Mouse (Mus musculus): ENCODE measurements around the gene Mxra8. TPM values are rescaled to one million over a fixed set of nuclear protein-coding genes. Genes with fewer than 3 reads are reported as not detected.

Gene Mxra8
- polyA plus RNA-seq, 1 experiment from 2014 or later = 29.3 TPM

GRCm38 (mm10) chr4:155838187-155839153 is 1.0 kb upstream of the Mxra8 start:
- Histone ChIP-seq H3K9ac (no peak overlapping the region), H3K4me1 (replicated peaks) (peaks cover 36% of the 10 kb centered on the region), H3K4me2 (no peak overlapping the region), H3K9me3 (no peaks in the 10 kb centered on the region), H3K36me3 (peaks cover 5% of the 10 kb centered on the region), H3K27ac (replicated peaks) (0 out of 2 replicates have a peak overlapping the region, but pooled peaks have one; percentile 46), H3K27me3 (peaks cover 26% of the 10 kb centered on the region), H3K4me3 (no peak overlapping the region)
- 65% methylated on average over 8 of the region's 8 CpGs for WGBS
- ATAC-seq (ENCODE audit: low read depth) = no peak

GRCm38 (mm10) chr4:155840076-155841002 is 859 bp downstream of the Mxra8 start:
- ATAC-seq (ENCODE audit: low read depth) = peak; percentile 32; the same call in 1 of the 2 replicates
- H3K27ac ChIP-seq (replicated peaks) = peak overlapping the region; percentile 38; the same call in 1 of the 2 replicates
- 10% methylated on average over 8 of the region's 8 CpGs for WGBS

GRCm38 (mm10) chr4:155841003-155841454 is 1.5 kb downstream of the Mxra8 start:
- Histone ChIP-seq H3K4me1 (replicated peaks) (peaks cover 26% of the 10 kb centered on the region), H3K9ac (peak overlapping the region; percentile 64), H3K36me3 (peaks cover 3% of the 10 kb centered on the region; the same call in 1 of the 2 replicates), H3K27me3 (peaks cover 26% of the 10 kb centered on the region), H3K4me2 (peak overlapping the region; percentile 60), H3K27ac (replicated peaks) (no peak overlapping the region), H3K4me3 (peak overlapping the region; percentile 38), H3K9me3 (no peaks in the 10 kb centered on the region)
- WGBS = under 1% methylated on average over 32 of the region's 32 CpGs
- ATAC-seq (ENCODE audit: low read depth) = peak; percentile 23; the same call in 1 of the 2 replicates

More at GRCm38 (mm10) chr4:155840076-155841002, 859 bp downstream of the Mxra8 start:
- Histone ChIP-seq H3K4me1 (replicated peaks) (peaks cover 26% of the 10 kb centered on the region), H3K9me3 (no peaks in the 10 kb centered on the region), H3K9ac (peak overlapping the region; percentile 64), H3K4me3 (peak overlapping the region; percentile 38), H3K27me3 (peaks cover 26% of the 10 kb centered on the region), H3K36me3 (peaks cover 3% of the 10 kb centered on the region; the same call in 1 of the 2 replicates), H3K4me2 (peak overlapping the region; percentile 60)

GRCm38 (mm10) chr4:155841651-155842270 is 2.3 kb downstream of the Mxra8 start:
- Histone ChIP-seq H3K9me3 (no peaks in the 10 kb centered on the region), H3K9ac (peak overlapping the region; percentile 64), H3K36me3 (peaks cover 3% of the 10 kb centered on the region; the same call in 1 of the 2 replicates), H3K27me3 (peaks cover 26% of the 10 kb centered on the region), H3K4me3 (peak overlapping the region; percentile 38; the same call in 1 of the 2 replicates), H3K27ac (replicated peaks) (no peak overlapping the region), H3K4me2 (peak overlapping the region; percentile 60), H3K4me1 (replicated peaks) (peaks cover 32% of the 10 kb centered on the region)
- peak; percentile 4; the same call in 1 of the 2 replicates for ATAC-seq (ENCODE audit: low read depth)
- WGBS = 36% methylated on average over 38 of the region's 38 CpGs

- ATAC-seq (ENCODE audit: low read depth) = no peak
- Histone ChIP-seq H3K27ac (replicated peaks) (no peak overlapping the region), H3K27me3 (peaks cover 26% of the 10 kb centered on the region), H3K4me3 (no peak overlapping the region), H3K9ac (no peak overlapping the region), H3K36me3 (peaks cover 3% of the 10 kb centered on the region; the same call in 1 of the 2 replicates), H3K4me1 (replicated peaks) (peaks cover 38% of the 10 kb centered on the region), H3K4me2 (no peak overlapping the region), H3K9me3 (no peaks in the 10 kb centered on the region)
- WGBS = 91% methylated on average over 5 of the region's 5 CpGs
Measured at GRCm38 (mm10) chr4:155843231-155843630, 3.8 kb downstream of the Mxra8 start.

- H3K9ac ChIP-seq = peak within 1 kb of the TSS; percentile 88
- H3K9me3 ChIP-seq = no peaks in the 10 kb centered on the region
- H3K4me1 ChIP-seq (replicated peaks) = peaks cover 50% of the 10 kb centered on the region
- peak within 1 kb of the TSS; percentile 88 for H3K4me2 ChIP-seq
- H3K27ac ChIP-seq (replicated peaks) = peak within 1 kb of the TSS; percentile 84
- peak within 1 kb of the TSS; percentile 89 for H3K4me3 ChIP-seq
- ATAC-seq (ENCODE audit: low read depth) = peak; percentile 89
- H3K27me3 ChIP-seq = peaks cover 7% of the 10 kb centered on the region; the same call in 1 of the 2 replicates
- 2% methylated on average over 64 of the region's 65 CpGs for WGBS
- peaks cover 3% of the 10 kb centered on the region; the same call in 1 of the 2 replicates for H3K36me3 ChIP-seq
Measured at GRCm38 (mm10) chr4:155846871-155847578, 7.5 kb downstream of the Mxra8 start, which contains the start of gene Dvl1. Gene Dvl1 (plus strand): TSS chr4:155847402.

GRCm38 (mm10) chr4:155847591-155848352 is 8.3 kb downstream of the Mxra8 start:
- Histone ChIP-seq H3K27me3 (0 out of 2 replicates have a peak, but pooled peaks cover 1% of the 10 kb centered on the region), H3K4me1 (replicated peaks) (peaks cover 52% of the 10 kb centered on the region), H3K36me3 (no peaks in the 10 kb centered on the region), H3K9ac (peak overlapping the region; percentile 88), H3K4me2 (peak overlapping the region; percentile 88), H3K4me3 (peak overlapping the region; percentile 89), H3K27ac (replicated peaks) (peak overlapping the region; percentile 84), H3K9me3 (no peaks in the 10 kb centered on the region)
- ATAC-seq (ENCODE audit: low read depth) = peak; percentile 64
- 1% methylated on average over 69 of the region's 69 CpGs for WGBS

GRCm38 (mm10) chr4:155848434-155849095 is 9.1 kb downstream of the Mxra8 start:
- H3K4me3 ChIP-seq = peak overlapping the region; percentile 89
- H3K36me3 ChIP-seq = peaks cover 6% of the 10 kb centered on the region
- H3K9ac ChIP-seq = peak overlapping the region; percentile 88
- ATAC-seq (ENCODE audit: low read depth) = no peak
- no peak overlapping the region for H3K27ac ChIP-seq (replicated peaks)
- no peaks in the 10 kb centered on the region for H3K27me3 ChIP-seq
- 58% methylated on average over 7 of the region's 7 CpGs for WGBS
- peak overlapping the region; percentile 88 for H3K4me2 ChIP-seq
- no peaks in the 10 kb centered on the region for H3K9me3 ChIP-seq
- peaks cover 52% of the 10 kb centered on the region for H3K4me1 ChIP-seq (replicated peaks)

- Histone ChIP-seq H3K27me3 (no peaks in the 10 kb centered on the region), H3K4me3 (no peak overlapping the region), H3K9me3 (no peaks in the 10 kb centered on the region), H3K27ac (replicated peaks) (no peak overlapping the region), H3K4me2 (peak overlapping the region; percentile 88), H3K36me3 (peaks cover 15% of the 10 kb centered on the region), H3K9ac (no peak overlapping the region), H3K4me1 (replicated peaks) (peaks cover 52% of the 10 kb centered on the region)
- 93% methylated on average over 2 of the region's 2 CpGs for WGBS
- no peak for ATAC-seq (ENCODE audit: low read depth)
Measured at GRCm38 (mm10) chr4:155849391-155849790, 9.9 kb downstream of the Mxra8 start.

All from neural tube, embryonic 13.5 days (tissue).